Mouse (Mus musculus) hematopoietic multipotent progenitor cell, adult 10-12 weeks (in vitro differentiated cells): Measurements from ENCODE around the gene Gadd45g. TPM values are rescaled to one million over a fixed set of nuclear protein-coding genes. Genes with fewer than 3 reads are reported as not detected.

Experiments used
- polyA plus RNA-seq: library from polyadenylated mRNA; stranded (reverse); fragments of >175 nt; gene quantifications from 2 replicates; pipeline ENCODE4 v1.2.3, GENCODE M21; 2012; ENCODE audit warnings: low replicate concordance

Gadd45g gene
- 23.7 and 34.0 TPM in 2 replicates for polyA plus RNA-seq

GRCm38 (mm10) chr13:51846301-51846867 lies at the start of gene Gadd45g:
Gene Gadd45g (plus strand): TSS chr13:51846678.

Other genes starting within 250 kb of the Gadd45g start
- gene Cks2, start 201.4 kb upstream of the Gadd45g start, polyA plus RNA-seq = 2.6 and 50.4 TPM in 2 replicates
- 21.0 and 23.6 TPM in 2 replicates for gene Secisbp2, start 195.0 kb upstream of the Gadd45g start, polyA plus RNA-seq
- gene Sema4d, start 52.9 kb upstream of the Gadd45g start, polyA plus RNA-seq = 141 and 161 TPM in 2 replicates